Mouse (Mus musculus) MEL (cell line): ENCODE data around the gene Ccer1. TPM values are rescaled to one million over a fixed set of nuclear protein-coding genes. Genes with fewer than 3 reads are reported as not detected.

Source experiments
- DNase-seq: peaks from one replicate; pipeline ENCODE4 v3.0.0; 2011; ENCODE audit warnings: low read depth, low spot score
- H3K27ac ChIP-seq: 2 replicates; pipeline ENCODE4 v1.5.1; 2012; ENCODE audit warnings: low read depth, mild to moderate bottlenecking, control low read depth, low read length, moderate library complexity; ENCODE audit not compliant: control insufficient read depth
- H3K27me3 ChIP-seq, 2 experiments: fragments of 150-350 bp in 1 of 2; sonication (generic) in 1 of 2; 2 replicates each; pipeline ENCODE4 v1.6.1; 2012; ENCODE audit warnings: low read length in 2 of 2, mild to moderate bottlenecking in 2 of 2, improper control_type of control experiment in 1 of 2, moderate library complexity in 1 of 2; ENCODE audit not compliant: insufficient read depth in 2 of 2, control insufficient read depth in 1 of 2
- H3K36me3 ChIP-seq, 2 experiments: 2 replicates each; pipeline ENCODE4 v1.6.1; 2012 to 2014; ENCODE audit warnings: low read length in 2 of 2, improper control_type of control experiment in 1 of 2, inconsistent platforms in 1 of 2, mild to moderate bottlenecking in 1 of 2; ENCODE audit not compliant: insufficient read depth in 2 of 2, control insufficient read depth in 1 of 2
- H3K4me1 ChIP-seq, 2 experiments: fragments of 150-350 bp in 1 of 2; sonication (generic) in 1 of 2; 2 replicates each; pipeline ENCODE4 v1.6.1; 2012; ENCODE audit warnings: low read length in 2 of 2, improper control_type of control experiment in 1 of 2, mild to moderate bottlenecking in 1 of 2; ENCODE audit not compliant: insufficient read depth in 2 of 2, control insufficient read depth in 1 of 2
- H3K4me3 ChIP-seq, 2 experiments: fragments of 150-350 bp in 1 of 2; sonication (generic) in 1 of 2; 2 replicates each; pipeline ENCODE4 v1.5.1; 2012; ENCODE audit warnings: low read depth in 2 of 2, low read length in 2 of 2, mild to moderate bottlenecking in 2 of 2, moderate library complexity in 2 of 2, control low read depth in 1 of 2, improper control_type of control experiment in 1 of 2; ENCODE audit not compliant: control insufficient read depth in 1 of 2, insufficient read depth in 1 of 2
- H3K79me2 ChIP-seq: 2 replicates; pipeline ENCODE4 v1.6.1; 2012; ENCODE audit warnings: mild to moderate bottlenecking, low read length, moderate library complexity; ENCODE audit not compliant: control insufficient read depth, poor library complexity, insufficient read depth
- H3K9ac ChIP-seq: 2 replicates; pipeline ENCODE4 v1.6.1; 2012; ENCODE audit warnings: low read depth, mild to moderate bottlenecking, control low read depth, low read length, moderate library complexity; ENCODE audit not compliant: control insufficient read depth, poor library complexity, severe bottlenecking
- H3K9me3 ChIP-seq: fragments of 150-350 bp; sonication (generic); replicated peaks from 2 replicates; pipeline ENCODE4 v1.6.1; 2012; ENCODE audit warnings: mild to moderate bottlenecking, low read length, improper control_type of control experiment, moderate library complexity; ENCODE audit not compliant: insufficient read depth
- BHLHE40 ChIP-seq: IDR thresholded peaks from 2 replicates; pipeline ENCODE4 v1.6.1; 2012; ENCODE audit warnings: low read depth, mild to moderate bottlenecking, inconsistent platforms, low read length, improper control_type of control experiment, borderline replicate concordance
- CHD2 ChIP-seq: IDR thresholded peaks from 2 replicates; pipeline ENCODE4 v1.6.1; 2011; ENCODE audit warnings: low read length, improper control_type of control experiment
- CTCF ChIP-seq, 3 experiments: IDR thresholded peaks in 2 of 3; conservative IDR thresholded peaks in 1 of 3; 2 replicates each; pipeline ENCODE4 v1.5.1; 2011 to 2012; ENCODE audit warnings: low read length in 3 of 3, low read depth in 2 of 3, mild to moderate bottlenecking in 2 of 3, improper control_type of control experiment in 1 of 3, inconsistent platforms in 1 of 3, mixed read lengths in 1 of 3, moderate library complexity in 1 of 3; ENCODE audit not compliant: control insufficient read depth in 1 of 3, insufficient read depth in 1 of 3, poor library complexity in 1 of 3, severe bottlenecking in 1 of 3
- E2F4 ChIP-seq: IDR thresholded peaks from 2 replicates; pipeline ENCODE4 v1.6.1; 2011; ENCODE audit warnings: low read depth, low read length, improper control_type of control experiment, borderline replicate concordance
- ELF1 ChIP-seq: IDR thresholded peaks from 2 replicates; pipeline ENCODE4 v1.6.1; 2014; ENCODE audit warnings: low read depth, mild to moderate bottlenecking, inconsistent platforms, low read length, improper control_type of control experiment, moderate library complexity
- GABPA ChIP-seq: IDR thresholded peaks from 2 replicates; pipeline ENCODE4 v1.6.1; 2012; ENCODE audit warnings: low read depth, mild to moderate bottlenecking, inconsistent platforms, low read length, improper control_type of control experiment, moderate library complexity
- GATA1 ChIP-seq: IDR thresholded peaks from 2 replicates; pipeline ENCODE4 v1.6.1; 2011; ENCODE audit warnings: low read depth, low read length, improper control_type of control experiment
- JUND ChIP-seq: IDR thresholded peaks from 2 replicates; pipeline ENCODE4 v1.6.1; 2011; ENCODE audit warnings: low read depth, mild to moderate bottlenecking, improper control_type of control experiment, low read length
- MEF2A ChIP-seq: IDR thresholded peaks from 2 replicates; pipeline ENCODE4 v1.6.1; 2014; ENCODE audit warnings: low read depth, mild to moderate bottlenecking, inconsistent platforms, low read length, improper control_type of control experiment; ENCODE audit not compliant: poor library complexity, insufficient replicate concordance, severe bottlenecking; ENCODE audit errors: extremely low read depth
- MXI1 ChIP-seq: IDR thresholded peaks from 2 replicates; pipeline ENCODE4 v1.6.1; 2011; ENCODE audit warnings: mild to moderate bottlenecking, low read depth, low read length, improper control_type of control experiment
- MYC ChIP-seq: IDR thresholded peaks from 2 replicates; pipeline ENCODE4 v1.6.1; 2011; ENCODE audit warnings: low read depth, mild to moderate bottlenecking, low read length, improper control_type of control experiment, moderate library complexity
- POLR2A ChIP-seq, 2 experiments: IDR thresholded peaks; 2 replicates each; pipeline ENCODE4 v1.6.1; 2011 to 2012; ENCODE audit warnings: low read length in 2 of 2, mild to moderate bottlenecking in 2 of 2, control low read depth in 1 of 2, improper control_type of control experiment in 1 of 2, low read depth in 1 of 2, moderate library complexity in 1 of 2; ENCODE audit not compliant: control insufficient read depth in 1 of 2, insufficient read depth in 1 of 2, poor library complexity in 1 of 2
- POLR2AphosphoS5 ChIP-seq: IDR thresholded peaks from 2 replicates; pipeline ENCODE4 v1.6.1; 2012; ENCODE audit warnings: low read depth, borderline replicate concordance, mild to moderate bottlenecking, inconsistent platforms, low read length, moderate library complexity, mixed read lengths
- RCOR1 ChIP-seq: IDR thresholded peaks from 2 replicates; pipeline ENCODE4 v1.6.1; 2012; ENCODE audit warnings: low read depth, mild to moderate bottlenecking, inconsistent platforms, low read length, improper control_type of control experiment
- UBTF ChIP-seq: IDR thresholded peaks from 2 replicates; pipeline ENCODE4 v1.6.1; 2012; ENCODE audit warnings: low read depth, mild to moderate bottlenecking, inconsistent platforms, low read length, improper control_type of control experiment, moderate library complexity, borderline replicate concordance; ENCODE audit not compliant: insufficient read depth
- ZC3H11A ChIP-seq: IDR thresholded peaks from 2 replicates; pipeline ENCODE4 v1.6.1; 2012; ENCODE audit warnings: low read depth, mild to moderate bottlenecking, inconsistent platforms, low read length, improper control_type of control experiment
- polyA plus RNA-seq, 2 experiments: library from polyadenylated mRNA; stranded (reverse) in 1 of 2; unstranded in 1 of 2; fragments of >175 nt in 1 of 2; fragments of >200 nt in 1 of 2; gene quantifications; 2 replicates each; pipeline versions ENCODE4 v1.2.1 to v1.2.4; 2012; ENCODE audit warnings: low replicate concordance in 2 of 2, low read depth in 1 of 2; ENCODE audit not compliant: insufficient read length in 2 of 2, insufficient read depth in 1 of 2, missing spikeins in 1 of 2
- total RNA-seq: library from RNA; depleted of rRNA; stranded (reverse); fragments of 300-350 nt; gene quantifications from 2 replicates; pipeline ENCODE4 v1.2.3, GENCODE M21; 2012

Ccer1 gene
- total and polyA plus RNA-seq, 3 experiments = not detected

GRCm38 (mm10) chr10:97650334-97650733 is 42.5 kb upstream of the Ccer1 start:
- Histone ChIP-seq H3K9me3 (no peaks in the 10 kb centered on the region), H3K4me1 (no peaks in the 10 kb centered on the region), H3K27ac (no peak overlapping the region), H3K9ac (no peak overlapping the region), H3K36me3 (no peaks in the 10 kb centered on the region), H3K4me3 (no peak overlapping the region), H3K79me2 (no peaks in the 10 kb centered on the region), H3K27me3 (no peaks in the 10 kb centered on the region)
- DNase-seq = no peak
- TF ChIP-seq GATA1 (no peak), MYC (no peak), RCOR1 (no peak), ELF1 (no peak), POLR2A (IDR thresholded peaks at IDR 0.05; ENCODE audit: control insufficient read depth in 1 of 2, insufficient read depth in 1 of 2, low read depth in 1 of 2, low read length in 2 of 2, poor library complexity in 1 of 2) (no peak), GABPA (no peak)

DNA sequence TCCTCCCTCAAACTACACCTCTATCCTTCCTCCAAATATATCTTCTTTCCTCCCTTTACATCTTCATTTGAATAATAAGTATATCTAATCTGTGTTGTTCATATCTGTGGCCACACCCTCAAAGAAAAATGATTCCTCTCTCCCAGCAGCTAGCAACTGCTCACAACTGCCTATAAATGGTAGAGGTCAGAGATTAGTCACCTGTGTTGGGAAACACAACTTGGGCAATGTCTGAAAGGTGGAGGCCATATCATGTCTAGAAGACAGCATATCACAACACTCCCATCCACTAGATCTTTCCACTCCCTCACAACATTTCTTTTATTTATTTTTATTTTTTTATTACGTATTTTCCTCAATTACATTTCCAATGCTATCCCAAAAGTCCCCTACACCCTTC is 33.4 kb upstream of the Ccer1 start:
- Histone ChIP-seq H3K27ac (no peak overlapping the region), H3K36me3 (no peaks in the 10 kb centered on the region), H3K27me3 (no peaks in the 10 kb centered on the region), H3K4me1 (no peaks in the 10 kb centered on the region), H3K9me3 (no peaks in the 10 kb centered on the region), H3K79me2 (no peaks in the 10 kb centered on the region), H3K9ac (no peak overlapping the region), H3K4me3 (no peak overlapping the region)
- DNase-seq = no peak
- TF ChIP-seq CTCF (IDR thresholded peaks at IDR 0.05 in 2 of 3, conservative IDR thresholded peaks at IDR 0.05 in 1 of 3; ENCODE audit: control insufficient read depth in 1 of 3, insufficient read depth in 1 of 3, low read depth in 2 of 3, low read length in 3 of 3, poor library complexity in 1 of 3, severe bottlenecking in 1 of 3) (no peak), ZC3H11A (no peak), GATA1 (no peak), BHLHE40 (no peak), JUND (no peak), MEF2A (no peak), MXI1 (no peak)

DNA sequence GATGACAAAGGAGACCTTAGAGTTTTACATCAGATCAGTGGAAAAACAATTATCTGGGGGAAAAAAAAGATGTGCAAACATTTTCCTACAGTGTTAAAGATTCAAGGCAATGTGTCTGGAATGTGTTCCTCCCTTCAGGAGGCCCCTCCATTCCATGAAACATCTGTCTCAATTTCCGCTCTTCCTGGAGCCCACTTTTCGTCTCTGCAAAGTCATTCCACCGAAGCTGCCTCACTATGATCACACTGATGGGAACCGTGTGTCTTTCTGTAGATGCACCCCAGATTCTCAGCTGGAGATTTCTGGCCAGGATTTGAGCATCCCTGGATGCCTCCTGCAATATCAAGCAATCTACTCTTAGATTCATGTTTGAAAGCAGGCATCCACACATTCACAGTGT is 24.2 kb upstream of the Ccer1 start:
- TF ChIP-seq GABPA (no peak), E2F4 (no peak), CHD2 (no peak), POLR2A (IDR thresholded peaks at IDR 0.05; ENCODE audit: control insufficient read depth in 1 of 2, insufficient read depth in 1 of 2, low read depth in 1 of 2, low read length in 2 of 2, poor library complexity in 1 of 2) (no peak), POLR2AphosphoS5 (no peak), UBTF (no peak), ZC3H11A (no peak)

More for the DNA sequence above, 24.2 kb upstream of the Ccer1 start:
- Histone ChIP-seq H3K9me3 (no peaks in the 10 kb centered on the region), H3K4me3 (no peak overlapping the region), H3K27ac (no peak overlapping the region), H3K9ac (no peak overlapping the region), H3K36me3 (no peaks in the 10 kb centered on the region), H3K4me1 (no peaks in the 10 kb centered on the region), H3K27me3 (no peaks in the 10 kb centered on the region), H3K79me2 (no peaks in the 10 kb centered on the region)
- DNase-seq = no peak
